8 mouse cellular contexts compared by ENCODE assay signal in genomic region chr6:59024806-59025205, GRCm38 (mm10). TPM values are rescaled to one million over a fixed set of nuclear protein-coding genes. Genes with fewer than 3 reads are reported as not detected.
DNase-seq lines count a peak whose midpoint lies in the region; ATAC-seq lines count a peak whose summit lies in the region.

No protein-coding gene starts in this region.

- 7% methylated on average over 3 of the region's 3 CpGs for WGBS in lung, embryonic 15.5 days
- 32% methylated on average over 3 of the region's 3 CpGs for WGBS in liver, embryonic 12.5 days (ENCODE audit: insufficient replicate concordance)
- WGBS in stomach, embryonic 16.5 days, result 14% methylated on average over 3 of the region's 3 CpGs

- H3K4me1 ChIP-seq in lung, embryonic 15.5 days, result 0 out of 2 replicates have a peak, but pooled peaks cover 7% of the 10 kb centered on the region
- peaks cover 12% of the 10 kb centered on the region for H3K4me1 ChIP-seq in liver, embryonic 12.5 days
- H3K4me1 ChIP-seq in stomach, embryonic 16.5 days (ENCODE audit: control insufficient read depth, insufficient read depth, low read length), result 0 out of 2 replicates have a peak, but pooled peaks cover 5% of the 10 kb centered on the region

- peak; percentile 28; the same call in 1 of the 2 replicates for ATAC-seq in lung, embryonic 15.5 days (ENCODE audit: borderline replicate concordance, extremely low read depth, low FRiP score, low TSS enrichment)
- ATAC-seq in liver, embryonic 12.5 days, result no peak
- peak; percentile 46 for ATAC-seq in stomach, embryonic 16.5 days (ENCODE audit: insufficient read depth, low FRiP score)

- H3K27me3 ChIP-seq in lung, embryonic 15.5 days, result no peaks in the 10 kb centered on the region
- no peaks in the 10 kb centered on the region for H3K27me3 ChIP-seq in liver, embryonic 12.5 days (replicated peaks)
- H3K27me3 ChIP-seq in stomach, embryonic 16.5 days (ENCODE audit: control insufficient read depth, insufficient read depth, low read length), result no peaks in the 10 kb centered on the region

- peak overlapping the region; percentile 59 for H3K4me3 ChIP-seq in lung, embryonic 15.5 days
- no peak overlapping the region for H3K4me3 ChIP-seq in liver, embryonic 12.5 days
- H3K4me3 ChIP-seq in stomach, embryonic 16.5 days (replicated peaks; ENCODE audit: low read length), result peak overlapping the region; percentile 59

- peak overlapping the region; percentile 63 for H3K4me2 ChIP-seq in lung, embryonic 15.5 days
- peak overlapping the region; percentile 67 for H3K4me2 ChIP-seq in liver, embryonic 12.5 days
- peak overlapping the region; percentile 72 for H3K4me2 ChIP-seq in stomach, embryonic 16.5 days (ENCODE audit: low read depth, low read length)

- no peaks in the 10 kb centered on the region for H3K9me3 ChIP-seq in lung, embryonic 15.5 days
- no peaks in the 10 kb centered on the region for H3K9me3 ChIP-seq in liver, embryonic 12.5 days (replicated peaks)
- H3K9me3 ChIP-seq in stomach, embryonic 16.5 days (replicated peaks; ENCODE audit: control insufficient read depth, low read length), result no peaks in the 10 kb centered on the region

- peak overlapping the region; percentile 81 for H3K27ac ChIP-seq in lung, embryonic 15.5 days
- H3K27ac ChIP-seq in liver, embryonic 12.5 days, result no peak overlapping the region
- H3K27ac ChIP-seq in stomach, embryonic 16.5 days (ENCODE audit: low read length), result peak overlapping the region; percentile 85

- H3K9ac ChIP-seq in lung, embryonic 15.5 days, result no peak overlapping the region
- no peak overlapping the region for H3K9ac ChIP-seq in liver, embryonic 12.5 days
- peak overlapping the region; percentile 72 for H3K9ac ChIP-seq in stomach, embryonic 16.5 days (ENCODE audit: low read length)

- DNase-seq in cerebellum, adult 9-10 months, result peak; percentile 20
- DNase-seq in cerebellum, postnatal 4 days (ENCODE audit: low spot score in 2 of 2), result no peak
- DNase-seq in lung, postnatal 25 days (ENCODE audit: low spot score), result no peak
- DNase-seq in gastrocnemius, postnatal 14 days, result no peak
- no peak for DNase-seq in adrenal gland, postnatal 10 days

- H3K36me3 ChIP-seq in lung, embryonic 15.5 days, result no peaks in the 10 kb centered on the region
- no peaks in the 10 kb centered on the region for H3K36me3 ChIP-seq in liver, embryonic 12.5 days
- H3K36me3 ChIP-seq in stomach, embryonic 16.5 days (ENCODE audit: control insufficient read depth, insufficient read depth, low read length), result no peaks in the 10 kb centered on the region

- intact Hi-C loops in gastrocnemius, postnatal 14 days (cut with DNase I; ENCODE audit: low total_unique reads), result loop anchor here (5.0 kb wide), 1 partner anchor 157 kb away; no protein-coding TSS in a partner anchor

RNA-seq across cellular contexts. Expression of gene Fam13a, which starts 0.5 kb away (rescaled TPM):
- polyA plus RNA-seq in lung, embryonic 15.5 days (2015; fragmentation: Nextera tagmentation; extraction: Ambion mirVana), result 23.4 and 26.7 TPM in 2 replicates
- 0.54 and 1.0 TPM in 2 replicates for polyA plus RNA-seq in liver, embryonic 12.5 days (2016; fragmentation: Nextera tagmentation; extraction: Ambion mirVana)
- polyA plus RNA-seq in stomach, embryonic 16.5 days (2015; fragmentation: Nextera tagmentation; extraction: Ambion mirVana), result 13.8 and 14.9 TPM in 2 replicates
- total RNA-seq in gastrocnemius, postnatal 14 days (2021), result 1 to 10 TPM; 7.7 to 8.5 TPM
- 100 to 1,000 TPM; 110 to 111 TPM for total RNA-seq in adrenal gland, postnatal 10 days (2021)
